11 mouse cellular contexts compared by ENCODE assay signal in the genomic region with DNA sequence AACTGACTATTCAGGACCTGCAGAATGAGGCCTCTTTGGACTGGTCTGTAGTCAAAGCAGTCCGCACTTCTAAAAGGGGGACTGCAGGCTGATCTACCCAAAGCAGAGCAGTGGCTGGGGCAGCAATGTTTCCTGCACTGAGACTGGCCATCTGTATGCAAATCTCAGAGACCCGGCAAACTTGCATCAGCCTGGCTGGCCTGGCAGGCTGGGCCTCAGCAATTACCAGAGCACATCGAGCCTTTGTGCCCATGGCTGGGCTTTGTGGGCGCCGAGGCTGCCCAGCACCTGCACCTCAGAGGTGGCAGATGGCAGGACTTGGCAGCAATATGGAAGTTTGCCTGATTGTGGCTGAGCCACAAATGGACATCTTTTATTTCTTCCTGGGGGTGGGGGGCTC.
DNase-seq lines count a peak whose midpoint lies in the region; ATAC-seq lines count a peak whose summit lies in the region.
"Had no signal": no experiment of that assay in that cellular context is flagged by ENCODE, and none has a peak within 500 bp of the region (broad histone marks: within the 10 kb centered on the region; RNA-seq: fewer than 3 reads in every experiment).

No protein-coding gene starts in this region.

- H3K27me3 ChIP-seq in hindbrain, embryonic 16.5 days (replicated peaks; ENCODE audit: control insufficient read depth, insufficient read depth, low read length) = no peaks in the 10 kb centered on the region

- H3K36me3 ChIP-seq in hindbrain, embryonic 16.5 days (ENCODE audit: control insufficient read depth, insufficient read depth, low read length) = no peaks in the 10 kb centered on the region
- H3K36me3 ChIP-seq: G1E had no signal

- H3K9me3 ChIP-seq in hindbrain, embryonic 16.5 days (ENCODE audit: control insufficient read depth, low read length) = no peaks in the 10 kb centered on the region

- peaks cover 4% of the 10 kb centered on the region; the same call in 1 of the 2 replicates for H3K4me1 ChIP-seq in hindbrain, embryonic 16.5 days (ENCODE audit: control insufficient read depth, insufficient read depth, low read depth, low read length)

- 14% methylated on average over 5 of the region's 5 CpGs for WGBS in hindbrain, embryonic 16.5 days

- H3K9ac ChIP-seq in hindbrain, embryonic 16.5 days (ENCODE audit: low read depth, low read length) = no peak overlapping the region
- H3K9ac ChIP-seq: liver, embryonic 14.5 days had no signal

- peak overlapping the region; percentile 57 for H3K27ac ChIP-seq in hindbrain, embryonic 16.5 days (ENCODE audit: low read depth, low read length)
- H3K27ac ChIP-seq: liver, embryonic 14.5 days had no signal

- peak; percentile 9 for DNase-seq in right cerebral cortex, postnatal 14 days
- no peak for DNase-seq in right cerebral cortex, postnatal 25 days
- peak; percentile 24 for DNase-seq in embryo, embryonic 9.5 days (ENCODE audit: extremely low spot score)
- peak; percentile 91 for DNase-seq in retina, postnatal 1 day
- no peak for DNase-seq in left cerebral cortex, adult 18-20 months (ENCODE audit: low spot score in 2 of 2)
- no peak for DNase-seq in lung, postnatal 25 days (ENCODE audit: low spot score)
- DNase-seq in kidney, adult 11 months = no peak
- DNase-seq: gastrocnemius, postnatal 10 days had no signal

- peak; percentile 86 for ATAC-seq in hindbrain, embryonic 16.5 days

- H3K4me3 ChIP-seq in hindbrain, embryonic 16.5 days (ENCODE audit: low read length) = no peak overlapping the region

- H3K4me2 ChIP-seq in hindbrain, embryonic 16.5 days (ENCODE audit: low read length) = no peak overlapping the region

Comparison
In these comparisons a context has a peak if more than half of its experiments do, and no peak if none do; other contexts are left out.
1. DNase-seq: peak in right cerebral cortex, postnatal 14 days (single experiment), embryo, embryonic 9.5 days (single experiment) and retina, postnatal 1 day (single experiment); none in right cerebral cortex, postnatal 25 days (single experiment), left cerebral cortex, adult 18-20 months (0 of 2), lung, postnatal 25 days (single experiment) and kidney, adult 11 months (single experiment).